Mouse (Mus musculus): Measurements from ENCODE around the gene Vmn2r1.

Gene Vmn2r1

DNA sequence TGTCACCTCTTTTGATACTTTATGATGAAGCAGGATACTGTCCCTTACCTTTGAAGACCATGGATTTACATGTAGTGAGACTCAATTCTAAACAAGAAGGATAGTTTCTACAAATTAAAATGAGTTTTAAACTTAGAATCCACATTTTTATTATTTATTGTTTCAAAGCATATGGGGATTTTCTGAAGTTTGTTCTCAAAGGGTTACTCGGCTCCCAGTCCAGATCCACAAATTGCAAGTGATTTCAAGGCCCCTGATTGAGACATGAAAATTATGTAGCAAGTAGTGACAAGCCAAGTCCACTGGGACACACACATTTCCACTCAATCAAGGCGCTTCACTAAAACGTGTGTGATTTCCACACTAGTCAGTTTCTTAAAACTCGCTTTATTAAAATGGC is at the start of gene Vmn2r1:
TSS of gene Vmn2r1 (plus strand) at position 301 of the 400 bp plus-strand sequence.
- in situ Hi-C loops (cut with MboI, MseI), result no loop called here

DNA sequence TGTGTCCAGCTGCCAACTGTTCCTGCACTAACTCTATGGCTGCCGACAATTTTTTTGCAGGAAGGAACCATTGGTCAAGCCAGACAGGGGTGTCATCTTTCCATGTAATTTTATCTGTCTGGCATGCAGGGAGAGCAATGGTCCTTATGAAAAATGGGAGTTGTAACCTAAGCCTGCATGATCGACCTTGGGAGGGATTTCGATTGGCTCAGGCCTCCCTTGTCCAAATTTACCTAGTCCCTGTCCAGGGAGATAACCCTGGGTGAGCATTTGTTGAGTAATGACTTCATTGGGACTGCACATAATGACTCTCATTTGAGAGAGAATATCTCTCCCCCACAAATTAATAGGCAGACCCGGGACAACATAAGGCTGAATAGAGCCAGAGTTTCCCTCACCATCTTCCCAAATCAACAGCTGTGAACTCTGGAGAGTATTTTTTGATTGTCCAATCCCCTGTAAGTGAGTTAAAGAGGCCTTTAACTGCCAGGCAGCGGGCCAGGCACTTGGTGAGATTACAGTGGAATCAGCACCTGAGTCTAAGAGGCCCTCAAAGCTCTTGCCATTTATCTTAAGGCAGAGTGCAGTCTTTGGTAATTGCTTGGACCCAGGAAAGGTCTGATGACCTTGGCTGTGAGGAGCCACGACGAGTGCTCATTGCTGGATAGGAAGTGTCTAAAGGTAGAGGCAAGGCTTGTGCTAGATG is 43.1 kb upstream of the Vmn2r1 start:
- in situ Hi-C loops (cut with MboI, MseI), result loop anchor here (25.0 kb wide), 1 partner anchor 749 kb away; no protein-coding TSS in a partner anchor

DNA sequence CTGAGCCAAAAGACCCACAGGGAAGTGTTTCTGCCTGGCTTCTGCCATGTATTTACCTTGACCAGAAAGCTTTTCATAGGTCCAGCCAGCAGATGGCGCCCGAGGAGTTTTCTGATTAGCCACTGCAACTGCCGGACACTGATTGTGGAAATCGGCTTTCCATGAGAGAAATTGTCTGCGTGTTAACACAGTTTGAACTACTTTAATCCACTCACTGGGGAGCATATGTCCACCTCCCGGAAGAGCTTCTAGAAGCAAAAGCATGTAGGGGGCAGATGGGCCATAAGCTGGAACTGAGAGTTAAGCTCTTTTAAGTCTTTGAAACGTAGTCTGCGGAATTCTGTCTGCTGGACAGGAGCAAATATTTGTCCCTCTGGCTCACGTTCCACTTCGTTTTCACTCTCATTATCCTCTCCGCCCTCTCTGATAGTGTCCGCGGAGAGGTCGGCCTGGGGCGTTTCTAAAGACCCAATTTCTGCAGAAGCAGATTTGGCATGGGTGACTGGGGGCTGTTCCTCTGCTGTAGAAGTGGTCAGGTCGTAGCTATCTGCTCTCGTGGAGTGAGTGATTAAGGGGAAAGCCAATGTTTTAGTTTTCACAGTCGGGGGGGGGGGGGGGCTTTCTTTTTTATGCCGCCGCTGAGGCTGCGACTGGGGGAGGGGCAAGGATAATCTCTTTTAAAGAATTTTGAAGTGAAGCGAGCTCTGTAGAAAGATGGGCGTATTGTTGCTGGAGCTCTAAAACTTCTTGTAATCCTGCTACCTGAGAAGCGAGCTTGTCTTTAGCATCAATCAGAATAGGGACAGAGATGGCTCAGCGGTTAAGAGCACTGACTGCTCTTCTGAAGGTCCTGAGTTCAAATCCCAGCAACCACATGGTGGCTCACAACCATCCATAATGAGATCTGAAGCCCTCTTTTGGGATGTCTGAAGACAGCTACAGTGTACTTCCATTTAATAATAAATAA is 41.2 kb upstream of the Vmn2r1 start:
- in situ Hi-C loops (cut with MboI, MseI), result loop anchor here (25.0 kb wide), 1 partner anchor 747 kb away; no protein-coding TSS in a partner anchor

DNA sequence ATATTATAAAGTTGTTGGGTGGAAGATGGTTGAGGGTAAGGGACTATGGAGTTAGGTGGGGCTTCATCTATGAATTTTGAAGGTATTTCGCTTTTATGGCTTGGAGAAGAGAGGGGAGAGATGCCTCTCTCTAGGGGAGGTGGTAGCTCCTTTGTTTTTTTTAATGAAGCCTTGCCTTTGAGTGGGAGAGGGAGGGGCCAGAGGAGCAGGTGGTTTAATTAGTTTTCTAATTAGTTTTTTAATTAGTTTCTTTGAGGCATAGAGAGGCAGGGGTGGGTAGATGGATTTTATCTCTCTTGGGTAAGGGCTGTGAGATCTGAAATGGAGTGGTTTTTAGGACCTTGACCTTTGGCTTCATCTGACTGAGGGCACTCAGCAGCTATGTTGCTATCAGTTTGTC is 31.4 kb downstream of the Vmn2r1 start:
- in situ Hi-C loops (cut with MboI, MseI), result no loop called here

DNA sequence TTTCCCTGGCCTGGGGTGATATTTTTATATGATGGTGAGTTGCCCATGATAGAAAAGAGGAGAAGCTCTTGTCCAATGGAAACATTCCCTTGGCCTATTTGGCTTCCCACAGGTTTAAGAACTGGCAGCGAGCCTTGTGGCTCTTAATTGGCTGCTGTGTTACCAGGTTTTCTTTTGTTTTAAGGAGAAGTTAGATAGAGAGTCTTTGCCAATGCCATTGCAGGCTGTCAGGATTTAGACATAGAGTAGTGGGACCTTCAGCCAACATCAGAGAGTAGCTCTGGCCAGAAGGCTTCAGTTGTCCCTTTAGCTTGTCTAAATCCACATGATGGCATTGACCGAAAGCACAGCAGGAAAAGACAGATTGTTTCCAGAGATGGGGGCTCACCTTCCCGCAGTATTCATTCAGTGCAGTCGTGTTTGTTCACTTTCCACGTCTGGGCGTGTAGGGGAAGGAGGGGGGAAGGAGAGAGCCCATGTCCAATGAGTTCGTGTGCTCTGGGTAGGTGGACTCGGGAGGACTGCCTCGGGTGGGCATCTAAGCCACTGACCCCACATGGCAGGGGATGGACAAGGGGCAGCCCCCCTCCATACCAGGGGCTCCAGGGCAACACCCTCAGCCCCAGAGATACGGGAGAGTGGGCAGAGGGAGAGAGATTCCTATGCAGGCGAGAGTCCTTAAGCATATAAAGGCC is 32.2 kb downstream of the Vmn2r1 start:
- in situ Hi-C loops (cut with MboI, MseI), result no loop called here

DNA sequence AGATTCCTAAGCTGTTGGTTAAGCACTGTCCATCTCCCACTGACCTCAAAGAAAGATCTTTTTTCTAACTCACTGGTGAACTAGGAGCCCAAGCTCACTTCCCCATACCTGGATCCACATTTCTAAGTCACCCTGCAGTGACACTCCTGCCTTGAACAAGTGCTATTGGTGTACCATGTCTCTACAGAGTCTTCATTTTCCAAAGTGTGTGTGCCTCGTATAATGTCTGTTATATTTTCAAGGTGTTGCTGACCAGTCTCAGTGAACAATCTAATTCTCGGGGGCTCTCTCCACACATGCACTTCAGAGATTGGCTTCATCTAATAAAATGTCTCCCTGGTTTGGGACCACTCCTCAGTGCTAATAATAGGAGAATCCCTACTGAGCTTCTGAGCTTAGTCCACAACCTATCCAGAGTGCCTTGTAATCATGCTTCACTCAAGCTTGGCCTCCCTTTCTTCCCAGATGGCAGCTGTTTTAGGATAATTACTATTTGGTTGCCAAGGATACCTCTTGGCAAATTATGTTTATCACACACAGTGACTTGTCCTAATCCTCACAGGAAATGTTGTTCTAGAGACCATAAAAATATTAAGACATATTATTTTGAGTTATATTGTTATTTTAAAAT is 60.6 kb downstream of the Vmn2r1 start, which contains the start of gene Vmn2r2:
TSS of gene Vmn2r2 (minus strand) at position 51 of the 631 bp plus-strand sequence.
- in situ Hi-C loops (cut with MboI, MseI), result no loop called here
